Mouse (Mus musculus) cerebellum, postnatal 25 days (tissue): ENCODE results near the gene Ccdc13.

ENCODE experiments used
- DNase-seq, 2 experiments: peaks; one replicate each; pipeline ENCODE4 v3.0.0; 2021; ENCODE audit warnings: mixed read lengths in 2 of 2

Ccdc13 gene

GRCm38 (mm10) chr9:121759091-121760081 lies 79.9 kb downstream of the Ccdc13 start, which contains the start of gene Zfp651:
TSS of gene Zfp651 (plus strand) at chr9:121759330.
- DNase-seq = peak; percentile 73 to 83

GRCm38 (mm10) chr9:121757835-121758814 lies 81.1 kb downstream of the Ccdc13 start:
- no peak for DNase-seq

- no peak for DNase-seq
Observed at GRCm38 (mm10) chr9:121757432-121757831, 81.8 kb downstream of the Ccdc13 start.

GRCm38 (mm10) chr9:121756785-121757184 lies 82.5 kb downstream of the Ccdc13 start:
- no peak for DNase-seq

- DNase-seq = no peak
Observed at GRCm38 (mm10) chr9:121754624-121755023, 84.6 kb downstream of the Ccdc13 start.

GRCm38 (mm10) chr9:121752774-121753173 lies 86.5 kb downstream of the Ccdc13 start:
- no peak for DNase-seq
